Mouse (Mus musculus) hematopoietic multipotent progenitor cell, adult 10-12 weeks (in vitro differentiated cells): ENCODE results near the gene Gm10801. TPM values are rescaled to one million over a fixed set of nuclear protein-coding genes. Genes with fewer than 3 reads are reported as not detected.

Experiments
- polyA plus RNA-seq: library from polyadenylated mRNA; stranded (reverse); fragments of >175 nt; gene quantifications from 2 replicates; pipeline ENCODE4 v1.2.3, GENCODE M21; 2012; ENCODE audit warnings: low replicate concordance

Gene Gm10801
- polyA plus RNA-seq = 5.7 and 59.7 TPM in 2 replicates

DNA sequence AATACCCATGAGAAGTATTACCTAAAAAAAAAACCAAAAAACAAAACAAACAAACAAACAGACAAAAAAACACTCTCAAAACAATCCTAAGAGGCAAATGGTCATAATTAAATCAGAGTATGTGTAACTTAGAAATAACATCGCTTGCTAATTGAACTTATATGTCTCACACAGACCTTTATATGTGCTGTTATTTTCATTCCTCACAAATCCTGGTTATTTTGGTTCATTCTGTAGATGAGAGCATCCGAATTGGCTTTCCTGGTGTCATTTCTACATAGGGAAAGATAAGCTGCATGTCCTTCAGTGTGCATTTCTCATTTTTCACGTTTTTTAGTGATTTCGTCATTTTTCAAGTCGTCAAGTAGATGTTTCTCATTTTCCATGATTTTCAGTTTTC is at the start of gene Gm10801:
Gene Gm10801, plus strand, starts transcription at position 301 of the 400 bp plus-strand sequence.

DNA sequence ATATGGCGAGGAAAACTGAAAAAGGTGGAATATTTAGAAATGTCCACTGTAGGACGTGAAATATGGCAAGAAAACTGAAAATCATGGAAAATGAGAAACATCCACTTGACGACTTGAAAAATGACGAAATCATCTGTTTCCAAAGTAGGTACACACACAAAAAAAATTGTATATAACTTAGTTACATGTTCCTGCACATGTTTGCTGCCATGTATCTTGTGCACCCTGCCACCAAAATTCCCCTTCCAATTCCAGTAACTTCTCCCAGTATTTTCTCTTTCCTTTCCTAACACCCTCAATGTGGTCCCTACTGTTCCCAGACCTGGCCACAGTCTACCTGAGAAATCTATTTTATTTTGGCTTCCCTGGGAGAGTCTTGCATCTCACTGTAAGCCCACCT is 5.2 kb downstream of the Gm10801 start, which contains the start of gene Gm10800:
Gene Gm10800, minus strand, starts transcription at position 101 of the 400 bp plus-strand sequence.

Other genes with a start within 250 kb of the Gm10801 start
- 36.6 and 226 TPM in 2 replicates for gene Gm10800, start 5.1 kb downstream of the Gm10801 start, polyA plus RNA-seq